Mouse (Mus musculus): ENCODE measurements around the gene Slc36a3.

- no peak for TF ChIP-seq POLR2A (IDR thresholded peaks at IDR 0.05; ENCODE audit: low read depth, low read length)
- no peak for TF ChIP-seq CTCF (IDR thresholded peaks at IDR 0.05; ENCODE audit: extremely low read depth, insufficient read length, insufficient replicate concordance, low read depth, low read length)
Measured at GRCm38 (mm10) chr11:55085396-55085795, 66.1 kb downstream of the Slc36a3 start.

Data from small intestine, adult 2 months (tissue).